Mouse (Mus musculus) Patski (cell line): ENCODE data around the gene Atg16l1. TPM values are rescaled to one million over a fixed set of nuclear protein-coding genes. Genes with fewer than 3 reads are reported as not detected.
"Not testable (repeated sequence)": the region's sequence is repeated elsewhere in the genome, so short reads cannot be mapped to it uniquely, and the experiment has no call there.

Experiments used
- ATAC-seq: fragments of 100-300 bp; one replicate; pipeline ENCODE4 v1.8.0; 2021
- CTCF ChIA-PET: fragments of 350-600 bp; sonication (Branson Sonifier 250); formaldehyde crosslinking; loops from one replicate; lab custom pipeline; 2022; ENCODE audit warnings: inconsistent platforms; lab: Charles Lee
- POLR2A ChIA-PET: fragments of 350-600 bp; sonication (Branson Sonifier 250); formaldehyde crosslinking; loops from one replicate; lab custom pipeline; 2022; ENCODE audit warnings: antibody characterized with exemption, inconsistent platforms; lab: Charles Lee
- DNase-seq: peaks from one replicate; pipeline ENCODE4 v3.0.0-alpha.2; 2011; ENCODE audit warnings: low read depth, low spot score
- H3K27me3 ChIP-seq: fragments of 371-371 bp; one replicate; pipeline ENCODE4 v1.5.1; 2021
- CTCF ChIP-seq: fragments of 100-300 bp; IDR thresholded peaks from one replicate; pipeline ENCODE4 v1.5.1; 2021
- in situ Hi-C: fragments of 300-500 bp; cut with MboI; formaldehyde crosslinking; loops from 3 replicates; pipeline ENCODE4 v1.11.1; 2018; ENCODE audit warnings: low pct_unique_long_range_greater_than_20kb, mixed read lengths
- polyA plus RNA-seq: library from polyadenylated mRNA; unstranded; gene quantifications from one replicate; pipeline ENCODE4 v1.2.3, GENCODE M21; 2021

Atg16l1 gene
- polyA plus RNA-seq, 1 experiment from 2014 or later = 39.7 TPM

DNA sequence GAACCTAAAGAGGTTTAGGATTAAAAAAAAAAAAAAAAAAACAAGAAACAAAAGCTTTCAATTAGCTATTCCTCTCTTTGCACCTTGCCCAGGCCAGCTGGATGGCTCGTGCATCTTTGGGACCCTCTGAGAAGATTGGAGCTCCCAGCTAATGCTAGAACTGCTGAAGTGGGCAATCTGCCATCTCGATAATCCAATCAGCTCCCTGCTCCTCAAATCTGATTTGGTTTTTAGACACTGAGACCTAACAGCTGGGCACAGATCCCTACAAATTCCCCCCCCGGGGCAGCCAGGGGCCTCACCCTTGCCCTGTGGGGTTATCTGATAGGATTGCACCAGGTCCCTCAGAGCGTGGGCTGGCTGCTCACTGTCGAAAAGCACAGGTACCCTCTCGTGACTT is 47.9 kb downstream of the Atg16l1 start, which contains the start of gene Sag:
Gene Sag, plus strand, starts transcription at position 105 of the 400 bp plus-strand sequence.
- POLR2A ChIA-PET = no interaction called here

DNA sequence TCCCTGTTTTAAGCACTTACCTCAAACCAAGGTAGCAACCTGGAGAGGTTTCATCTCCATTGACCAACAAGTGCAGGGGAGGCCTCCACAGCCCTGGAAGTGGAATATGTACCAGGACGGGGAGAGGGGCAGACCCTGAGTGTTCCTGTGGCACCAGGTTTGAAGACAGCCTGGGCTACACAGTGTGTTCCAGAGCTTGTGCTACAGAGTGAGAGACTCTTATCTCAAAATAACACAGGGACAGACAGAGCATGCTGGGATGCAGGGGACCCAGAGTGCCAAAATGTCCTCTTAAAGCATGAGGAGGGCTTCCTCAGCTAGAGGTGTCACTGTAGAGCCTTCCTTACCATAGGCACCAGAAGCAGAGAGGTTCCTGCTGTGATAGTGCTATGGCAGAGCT is 52.1 kb downstream of the Atg16l1 start:
- CTCF ChIA-PET = interaction anchor here (1.1 kb wide), 1 partner anchor 12 kb away, joined by 4 read pairs; no protein-coding TSS in a partner anchor
- DNase-seq (no peak), ATAC-seq (no peak)
- in situ Hi-C loops = no loop called here
- no peak for TF ChIP-seq CTCF
- H3K27me3 ChIP-seq = no peaks in the 10 kb centered on the region
- POLR2A ChIA-PET = no interaction called here

More for the DNA sequence above, 47.9 kb downstream of the Atg16l1 start, which contains the start of gene Sag:
- CTCF ChIA-PET = interaction anchor here (1.4 kb wide), 1 partner anchor 22 kb away, joined by 5 read pairs; no protein-coding TSS in a partner anchor
- in situ Hi-C loops = no loop called here
- ATAC-seq (no peak), DNase-seq (no peak)
- no peaks in the 10 kb centered on the region for H3K27me3 ChIP-seq
- TF ChIP-seq CTCF = no peak

DNA sequence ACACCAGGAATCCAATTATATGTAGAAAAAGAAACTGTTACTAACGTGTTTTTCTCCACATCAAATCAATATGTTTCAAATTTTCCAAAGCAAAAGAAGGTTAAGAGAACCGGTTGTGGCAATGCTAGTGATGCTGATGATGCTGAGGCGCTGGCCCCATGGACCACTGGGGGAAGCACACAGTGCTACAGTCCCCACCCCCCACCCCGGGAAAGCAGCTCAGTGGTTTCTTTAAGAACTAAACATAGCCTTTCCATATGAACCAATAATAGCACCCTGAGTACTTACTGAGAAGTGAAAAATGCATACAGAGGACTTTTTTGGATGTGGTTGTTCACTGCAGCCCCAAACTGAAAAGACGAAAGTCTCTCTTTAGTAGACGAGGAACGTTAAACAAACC is 55.7 kb downstream of the Atg16l1 start:
- POLR2A ChIA-PET = interaction anchor here (0.5 kb wide), 1 partner anchor 516 kb away, joined by 3 read pairs; no protein-coding TSS in a partner anchor
- no peak for DNase-seq
- CTCF ChIA-PET = interaction anchor here (2.0 kb wide), 1 partner anchor 111 kb away, joined by 4 read pairs; no protein-coding TSS in a partner anchor
- no peak for TF ChIP-seq CTCF
- in situ Hi-C loops = no loop called here
- no peaks in the 10 kb centered on the region for H3K27me3 ChIP-seq
- ATAC-seq = no peak

DNA sequence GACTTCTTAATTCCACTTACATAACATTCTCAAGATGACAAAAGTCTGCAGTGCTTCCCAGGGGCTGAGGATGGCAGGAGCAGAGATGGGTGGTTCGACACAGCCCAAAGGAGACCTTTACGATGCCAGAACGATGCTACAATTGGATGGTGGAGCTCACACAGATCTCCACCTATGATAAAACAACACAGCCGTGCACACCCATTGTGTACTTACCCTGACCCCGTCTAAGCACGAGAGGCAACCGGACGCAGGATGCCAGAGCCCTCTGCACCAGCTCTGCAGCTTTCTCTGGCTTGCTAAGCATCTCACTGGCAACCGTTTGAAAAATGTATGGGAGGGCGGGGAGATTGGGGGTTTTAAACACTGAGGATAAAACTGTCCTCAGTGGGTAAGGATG is 56.4 kb downstream of the Atg16l1 start:
- ChIA-PET CTCF (interaction anchor here (1.1 to 2.0 kb wide), 2 partner anchors 11 to 110 kb away, joined by 4 to 5 read pairs; no protein-coding TSS in a partner anchor), POLR2A (no interaction called here)
- no peaks in the 10 kb centered on the region for H3K27me3 ChIP-seq
- in situ Hi-C loops = no loop called here
- DNase-seq (no peak), ATAC-seq (no peak)
- TF ChIP-seq CTCF = no peak

DNA sequence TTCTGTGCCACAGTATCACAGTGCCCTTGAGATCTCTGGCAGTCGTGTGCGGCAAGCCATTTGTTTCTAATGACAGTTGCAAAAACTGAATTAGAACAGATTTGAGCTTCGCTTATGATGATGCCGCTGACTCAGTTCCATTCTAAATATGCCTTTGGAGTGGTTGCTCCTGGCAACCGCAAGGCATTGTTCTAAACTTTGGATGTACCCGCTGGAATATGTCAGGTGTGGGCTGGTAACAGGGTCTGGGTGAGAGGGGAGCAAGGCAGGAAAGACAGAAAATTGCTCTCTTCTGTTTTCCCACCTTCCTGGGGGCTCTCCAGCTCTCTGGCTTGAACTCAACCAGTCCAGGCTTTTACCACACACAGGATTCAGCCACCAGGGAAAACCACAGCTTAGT is 57.5 kb downstream of the Atg16l1 start:
- CTCF ChIA-PET = interaction anchor here (1.1 to 2.0 kb wide), 2 partner anchors 10 to 109 kb away, joined by 4 to 5 read pairs; no protein-coding TSS in a partner anchor
- in situ Hi-C loops = no loop called here

DNA sequence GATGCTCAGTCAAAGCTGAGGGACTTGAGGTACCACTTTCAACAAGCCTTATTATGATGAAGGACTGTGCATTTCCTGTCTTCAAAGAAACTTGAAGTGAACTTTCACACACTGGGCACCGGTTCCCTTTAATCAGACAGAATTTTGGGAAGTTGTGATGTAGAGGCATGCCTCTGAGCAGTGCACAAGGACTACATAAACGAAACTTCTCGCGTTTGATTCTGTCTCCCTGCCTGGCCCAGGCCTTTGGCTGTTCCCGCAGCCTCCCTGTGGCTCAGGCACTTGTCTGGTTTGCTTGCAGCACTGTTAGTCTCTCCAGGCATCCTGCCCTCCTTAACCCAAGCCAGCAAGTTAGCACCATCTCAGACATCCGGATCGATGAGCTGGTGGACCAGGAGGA is 58.0 kb downstream of the Atg16l1 start:
- ATAC-seq (no peak), DNase-seq (no peak)
- ChIA-PET CTCF (interaction anchor here (2.0 kb wide), 1 partner anchor 109 kb away, joined by 4 read pairs; no protein-coding TSS in a partner anchor), POLR2A (no interaction called here)
- TF ChIP-seq CTCF = no peak
- H3K27me3 ChIP-seq = no peaks in the 10 kb centered on the region
- in situ Hi-C loops = no loop called here

More for the DNA sequence above, 57.5 kb downstream of the Atg16l1 start:
- TF ChIP-seq CTCF = no peak
- ATAC-seq = no peak
- POLR2A ChIA-PET = no interaction called here
- no peaks in the 10 kb centered on the region for H3K27me3 ChIP-seq
- no peak for DNase-seq

DNA sequence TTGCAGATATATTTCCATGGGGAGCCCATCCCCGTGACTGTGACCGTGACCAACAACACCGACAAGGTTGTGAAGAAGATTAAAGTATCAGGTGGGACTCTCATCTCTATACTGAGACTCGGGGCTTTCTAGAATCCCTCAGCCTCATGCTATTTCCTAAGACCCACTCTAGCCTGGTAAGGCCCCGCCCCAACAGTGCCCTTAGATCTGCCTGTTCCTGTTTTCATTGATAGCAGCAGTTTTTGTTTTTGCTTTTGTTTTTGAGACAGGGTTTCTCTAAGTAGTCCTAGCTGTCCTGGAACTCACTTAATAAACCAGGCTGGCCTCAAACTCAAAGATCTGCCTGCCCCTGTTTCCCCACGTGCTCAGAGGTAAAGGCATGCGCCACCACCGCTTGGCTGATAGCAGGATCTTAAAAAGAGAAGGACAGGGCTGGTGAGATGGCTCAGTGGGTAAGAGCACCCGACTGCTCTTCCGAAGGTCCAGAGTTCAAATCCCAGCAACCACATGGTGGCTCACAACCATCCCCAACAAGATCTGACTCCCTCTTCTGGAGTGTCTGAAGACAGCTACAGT is 68.8 kb downstream of the Atg16l1 start:
- in situ Hi-C loops = no loop called here
- CTCF ChIA-PET = interaction anchor here (1.9 kb wide), 1 partner anchor 12 kb away, joined by 5 read pairs; no protein-coding TSS in a partner anchor

DNA sequence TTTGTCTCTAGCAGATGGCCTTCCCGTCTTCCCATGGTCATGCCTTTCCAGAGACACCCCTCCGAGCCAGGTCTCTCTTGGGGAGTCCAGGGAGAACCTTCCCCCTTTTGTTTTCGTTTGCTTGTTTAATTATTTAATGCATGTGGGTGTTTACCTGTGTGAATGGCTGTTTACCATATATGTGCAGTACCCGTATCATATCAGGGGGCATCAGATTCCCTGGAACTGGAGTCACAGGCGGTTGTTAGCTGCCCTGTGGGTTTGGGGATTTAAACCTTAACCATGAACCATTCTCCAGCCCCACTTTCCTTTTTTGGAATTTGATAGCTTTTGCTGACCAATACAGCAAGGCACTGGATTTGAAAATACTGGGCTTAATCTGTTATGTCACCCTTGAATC is 69.6 kb downstream of the Atg16l1 start:
- in situ Hi-C loops = loop anchor here (5.0 to 25.0 kb wide), 2 partner anchors 102 to 462 kb away; partner anchors contain the start of genes Hjurp and Trpm8
- POLR2A ChIA-PET = no interaction called here
- CTCF ChIA-PET = interaction anchor here (0.8 to 2.4 kb wide), 7 partner anchors 9 to 112 kb away, joined by 3 to 11 read pairs (median 3); partner anchors contain the start of gene Sag
- no peak for DNase-seq
- TF ChIP-seq CTCF = no peak
- no peaks in the 10 kb centered on the region for H3K27me3 ChIP-seq
- ATAC-seq = no peak

More for the DNA sequence above, 68.8 kb downstream of the Atg16l1 start:
- POLR2A ChIA-PET = no interaction called here
- no peaks in the 10 kb centered on the region for H3K27me3 ChIP-seq
- ATAC-seq = no peak
- TF ChIP-seq CTCF = no peak
- no peak for DNase-seq

DNA sequence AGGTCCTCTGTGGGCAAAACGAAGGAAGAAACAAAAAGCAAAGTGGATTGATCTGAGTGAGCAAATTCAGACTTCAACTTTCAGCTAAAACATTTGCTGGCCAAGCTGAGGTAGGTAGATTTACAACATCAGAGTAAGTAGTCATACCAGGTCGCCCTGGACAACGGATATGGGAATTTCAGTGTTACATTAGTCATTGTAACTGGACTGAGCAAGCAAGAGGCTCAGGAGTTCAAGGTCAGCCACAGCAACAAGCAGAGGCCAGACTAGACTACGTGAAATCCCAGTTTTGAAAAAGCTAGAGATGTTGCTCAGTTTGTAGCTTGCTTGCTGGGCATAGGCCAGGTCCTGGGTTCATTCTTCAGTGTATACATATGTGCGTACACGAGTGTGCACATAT is 70.3 kb downstream of the Atg16l1 start:
- ChIA-PET POLR2A (no interaction called here), CTCF (interaction anchor here (0.8 to 2.4 kb wide), 7 partner anchors 8 to 111 kb away, joined by 3 to 11 read pairs (median 3); partner anchors contain the start of gene Sag)
- no peak for ATAC-seq
- TF ChIP-seq CTCF = no peak
- H3K27me3 ChIP-seq = no peaks in the 10 kb centered on the region
- in situ Hi-C loops = loop anchor here (5.0 to 25.0 kb wide), 2 partner anchors 101 to 461 kb away; partner anchors contain the start of genes Hjurp and Trpm8
- DNase-seq = no peak

DNA sequence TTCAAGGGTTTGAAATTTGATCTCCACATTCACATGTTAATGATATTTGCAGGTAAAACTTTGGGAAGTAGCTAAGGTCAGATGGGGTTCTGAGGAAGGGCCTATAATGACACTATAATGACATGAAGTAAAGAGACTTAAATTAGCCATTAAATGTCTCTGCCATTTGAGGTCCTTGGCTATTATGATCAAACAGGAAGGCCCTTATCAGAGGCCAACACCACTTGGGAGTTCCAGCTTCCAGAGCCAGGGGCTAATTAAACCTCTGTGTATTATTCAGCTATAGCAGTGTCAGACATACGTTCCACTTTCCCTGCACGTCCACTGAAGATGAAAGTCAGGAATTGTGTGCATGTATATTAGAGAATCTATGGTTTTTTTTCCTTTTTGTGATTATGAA is 70.8 kb downstream of the Atg16l1 start:
- ATAC-seq = no peak
- POLR2A ChIA-PET = no interaction called here
- DNase-seq = no peak
- CTCF ChIA-PET = interaction anchor here (1.1 to 2.4 kb wide), 6 partner anchors 11 to 111 kb away, joined by 3 to 11 read pairs (median 3); partner anchors contain the start of gene Sag
- no peak for TF ChIP-seq CTCF
- H3K27me3 ChIP-seq = no peaks in the 10 kb centered on the region
- in situ Hi-C loops = loop anchor here (5.0 to 25.0 kb wide), 2 partner anchors 101 to 461 kb away; partner anchors contain the start of genes Hjurp and Trpm8

DNA sequence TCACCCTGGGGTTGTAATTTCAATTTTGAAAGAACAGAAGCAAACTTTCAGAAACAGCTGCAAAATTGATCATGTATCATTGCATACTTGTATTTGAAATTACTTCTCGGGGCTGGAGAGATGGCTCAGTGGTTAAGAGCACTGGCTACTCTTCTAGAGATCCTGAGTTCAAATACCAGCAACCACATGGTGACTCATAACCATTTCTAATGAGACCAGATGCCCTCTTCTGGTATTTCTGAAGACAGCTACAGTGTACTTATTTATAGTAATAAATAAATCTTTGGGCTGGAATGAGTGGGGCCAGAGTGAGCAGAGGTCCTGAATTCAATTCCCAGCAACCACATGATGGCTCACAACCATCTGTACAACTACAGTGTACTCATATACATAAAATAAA is 71.8 kb downstream of the Atg16l1 start:
- DNase-seq, ATAC-seq, POLR2A ChIA-PET, H3K27me3 ChIP-seq: not testable (repeated sequence)
- CTCF ChIA-PET = interaction anchor here (0.6 to 1.1 kb wide), 2 partner anchors 10 to 405 kb away, joined by 3 read pairs; no protein-coding TSS in a partner anchor
- in situ Hi-C loops = loop anchor here (5.0 to 25.0 kb wide), 2 partner anchors 100 to 460 kb away; partner anchors contain the start of genes Hjurp and Trpm8
